Mouse (Mus musculus): Measurements from ENCODE around the gene Fam13a. TPM values are rescaled to one million over a fixed set of nuclear protein-coding genes. Genes with fewer than 3 reads are reported as not detected.

Gene Fam13a
- polyA plus RNA-seq, 1 experiment from 2014 or later = 3.9 TPM

GRCm38 (mm10) chr6:58927881-58928280 lies 96.5 kb downstream of the Fam13a start:
- 81% methylated on average over 2 of the region's 2 CpGs for WGBS

GRCm38 (mm10) chr6:58922511-58922910 lies 101.8 kb downstream of the Fam13a start:
- WGBS = 90% methylated on average over 5 of the region's 5 CpGs
- ATAC-seq (ENCODE audit: low FRiP score) = no peak
- no peak overlapping the region for H3K4me3 ChIP-seq (replicated peaks)
- no peak overlapping the region for H3K9ac ChIP-seq
- H3K36me3 ChIP-seq (replicated peaks) = no peaks in the 10 kb centered on the region
- no peaks in the 10 kb centered on the region for H3K9me3 ChIP-seq
- H3K27ac ChIP-seq = no peak overlapping the region
- H3K4me2 ChIP-seq = no peak overlapping the region
- no peaks in the 10 kb centered on the region for H3K4me1 ChIP-seq
- no peaks in the 10 kb centered on the region for H3K27me3 ChIP-seq

More at GRCm38 (mm10) chr6:58927881-58928280, 96.5 kb downstream of the Fam13a start:
- H3K4me1 ChIP-seq = peaks cover 15% of the 10 kb centered on the region
- H3K27me3 ChIP-seq = no peaks in the 10 kb centered on the region
- no peaks in the 10 kb centered on the region for H3K9me3 ChIP-seq
- H3K27ac ChIP-seq = no peak overlapping the region
- no peak overlapping the region for H3K4me2 ChIP-seq
- no peak overlapping the region for H3K4me3 ChIP-seq (replicated peaks)
- ATAC-seq (ENCODE audit: low FRiP score) = no peak
- H3K9ac ChIP-seq = no peak overlapping the region
- H3K36me3 ChIP-seq (replicated peaks) = no peaks in the 10 kb centered on the region

GRCm38 (mm10) chr6:58921623-58922022 lies 102.7 kb downstream of the Fam13a start:
- Histone ChIP-seq H3K9ac (no peak overlapping the region), H3K9me3 (no peaks in the 10 kb centered on the region), H3K27ac (no peak overlapping the region), H3K4me1 (no peaks in the 10 kb centered on the region), H3K36me3 (replicated peaks) (no peaks in the 10 kb centered on the region), H3K27me3 (no peaks in the 10 kb centered on the region), H3K4me3 (replicated peaks) (no peak overlapping the region), H3K4me2 (no peak overlapping the region)
- ATAC-seq (ENCODE audit: low FRiP score) = 0 out of 2 replicates have a peak, but pooled peaks have one; percentile 55
- 42% methylated on average over 3 of the region's 3 CpGs for WGBS

GRCm38 (mm10) chr6:58920735-58921134 lies 103.6 kb downstream of the Fam13a start:
- Histone ChIP-seq H3K27me3 (no peaks in the 10 kb centered on the region), H3K27ac (no peak overlapping the region), H3K9me3 (no peaks in the 10 kb centered on the region), H3K4me1 (no peaks in the 10 kb centered on the region), H3K4me3 (replicated peaks) (no peak overlapping the region), H3K9ac (no peak overlapping the region), H3K36me3 (replicated peaks) (no peaks in the 10 kb centered on the region), H3K4me2 (no peak overlapping the region)
- ATAC-seq (ENCODE audit: low FRiP score) = no peak
- WGBS = 78% methylated on average over 6 of the region's 6 CpGs

- H3K9me3 ChIP-seq = no peaks in the 10 kb centered on the region
- H3K9ac ChIP-seq = no peak overlapping the region
- no peak overlapping the region for H3K4me3 ChIP-seq (replicated peaks)
- 86% methylated on average over 5 of the region's 5 CpGs for WGBS
- no peak for ATAC-seq (ENCODE audit: low FRiP score)
- no peaks in the 10 kb centered on the region for H3K27me3 ChIP-seq
- no peak overlapping the region for H3K4me2 ChIP-seq
- H3K36me3 ChIP-seq (replicated peaks) = no peaks in the 10 kb centered on the region
- no peaks in the 10 kb centered on the region for H3K4me1 ChIP-seq
- no peak overlapping the region for H3K27ac ChIP-seq
Observed at GRCm38 (mm10) chr6:58916498-58916897, 107.9 kb downstream of the Fam13a start.

GRCm38 (mm10) chr6:58913971-58914370 lies 110.4 kb downstream of the Fam13a start:
- WGBS = 86% methylated on average over 5 of the region's 5 CpGs
- H3K36me3 ChIP-seq (replicated peaks) = no peaks in the 10 kb centered on the region
- no peak overlapping the region for H3K27ac ChIP-seq
- no peaks in the 10 kb centered on the region for H3K27me3 ChIP-seq
- no peaks in the 10 kb centered on the region for H3K4me1 ChIP-seq
- ATAC-seq (ENCODE audit: low FRiP score) = no peak
- H3K4me3 ChIP-seq (replicated peaks) = no peak overlapping the region
- no peak overlapping the region for H3K9ac ChIP-seq
- H3K4me2 ChIP-seq = no peak overlapping the region
- H3K9me3 ChIP-seq = no peaks in the 10 kb centered on the region

- Histone ChIP-seq H3K4me3 (replicated peaks) (no peak overlapping the region), H3K4me1 (no peaks in the 10 kb centered on the region), H3K4me2 (no peak overlapping the region), H3K36me3 (replicated peaks) (no peaks in the 10 kb centered on the region), H3K9ac (no peak overlapping the region), H3K27me3 (no peaks in the 10 kb centered on the region), H3K27ac (no peak overlapping the region), H3K9me3 (no peaks in the 10 kb centered on the region)
- 85% methylated on average over 3 of the region's 3 CpGs for WGBS
- no peak for ATAC-seq (ENCODE audit: low FRiP score)
Observed at GRCm38 (mm10) chr6:58913551-58913950, 110.8 kb downstream of the Fam13a start.

- ATAC-seq (ENCODE audit: low FRiP score) = no peak
- no peaks in the 10 kb centered on the region for H3K27me3 ChIP-seq
- 85% methylated on average over 5 of the region's 5 CpGs for WGBS
- H3K4me1 ChIP-seq = no peaks in the 10 kb centered on the region
- no peak overlapping the region for H3K9ac ChIP-seq
- no peak overlapping the region for H3K4me3 ChIP-seq (replicated peaks)
- H3K27ac ChIP-seq = no peak overlapping the region
- no peak overlapping the region for H3K4me2 ChIP-seq
- no peaks in the 10 kb centered on the region for H3K36me3 ChIP-seq (replicated peaks)
- no peaks in the 10 kb centered on the region for H3K9me3 ChIP-seq
Observed at GRCm38 (mm10) chr6:58912842-58913241, 111.5 kb downstream of the Fam13a start.

- ATAC-seq (ENCODE audit: low FRiP score) = no peak
- Histone ChIP-seq H3K9ac (no peak overlapping the region), H3K9me3 (peaks cover 16% of the 10 kb centered on the region), H3K27ac (no peak overlapping the region), H3K36me3 (replicated peaks) (no peaks in the 10 kb centered on the region), H3K4me1 (peaks cover 6% of the 10 kb centered on the region; the same call in 1 of the 2 replicates), H3K27me3 (no peaks in the 10 kb centered on the region), H3K4me2 (no peak overlapping the region), H3K4me3 (replicated peaks) (no peak overlapping the region)
- 62% methylated on average over 2 of the region's 2 CpGs for WGBS
Observed at GRCm38 (mm10) chr6:58907791-58908190, 116.6 kb downstream of the Fam13a start.

- Histone ChIP-seq H3K27me3 (no peaks in the 10 kb centered on the region), H3K9ac (peak overlapping the region; percentile 45; the same call in 1 of the 2 replicates), H3K9me3 (peaks cover 16% of the 10 kb centered on the region), H3K27ac (no peak overlapping the region), H3K4me2 (peak overlapping the region; percentile 64), H3K36me3 (replicated peaks) (no peaks in the 10 kb centered on the region), H3K4me1 (peaks cover 6% of the 10 kb centered on the region; the same call in 1 of the 2 replicates), H3K4me3 (replicated peaks) (peak overlapping the region; percentile 50)
- 75% methylated on average over 8 of the region's 8 CpGs for WGBS
- no peak; the same call in 1 of the 2 replicates for ATAC-seq (ENCODE audit: low FRiP score)
Observed at GRCm38 (mm10) chr6:58907336-58907735, 117.0 kb downstream of the Fam13a start.

- H3K4me2 ChIP-seq = peak within 1 kb of the TSS; percentile 64
- H3K27ac ChIP-seq = peak within 1 kb of the TSS; percentile 61
- peak within 1 kb of the TSS; percentile 45 for H3K9ac ChIP-seq
- peaks cover 9% of the 10 kb centered on the region; the same call in 1 of the 2 replicates for H3K4me1 ChIP-seq
- no peaks in the 10 kb centered on the region for H3K27me3 ChIP-seq
- peak within 1 kb of the TSS; percentile 50 for H3K4me3 ChIP-seq (replicated peaks)
- 47% methylated on average over 34 of the region's 34 CpGs for WGBS
- no peaks in the 10 kb centered on the region for H3K36me3 ChIP-seq (replicated peaks)
- peaks cover 16% of the 10 kb centered on the region for H3K9me3 ChIP-seq
- ATAC-seq (ENCODE audit: low FRiP score) = peak; percentile 84
Observed at GRCm38 (mm10) chr6:58906852-58907261, 117.5 kb downstream of the Fam13a start, which contains the start of gene Nap1l5. Gene Nap1l5 (minus strand): TSS chr6:58907076.

- H3K27ac ChIP-seq = no peak overlapping the region
- WGBS = 52% methylated on average over 3 of the region's 3 CpGs
- no peak overlapping the region for H3K4me3 ChIP-seq (replicated peaks)
- no peak overlapping the region for H3K4me2 ChIP-seq
- H3K4me1 ChIP-seq = peaks cover 9% of the 10 kb centered on the region; the same call in 1 of the 2 replicates
- no peak overlapping the region for H3K9ac ChIP-seq
- peaks cover 16% of the 10 kb centered on the region for H3K9me3 ChIP-seq
- H3K27me3 ChIP-seq = no peaks in the 10 kb centered on the region
- H3K36me3 ChIP-seq (replicated peaks) = no peaks in the 10 kb centered on the region
- no peak for ATAC-seq (ENCODE audit: low FRiP score)
Observed at GRCm38 (mm10) chr6:58904551-58904950, 119.8 kb downstream of the Fam13a start.

GRCm38 (mm10) chr6:58903171-58903570 lies 121.2 kb downstream of the Fam13a start:
- H3K4me2 ChIP-seq = no peak overlapping the region; the same call in 1 of the 2 replicates

More at GRCm38 (mm10) chr6:58903171-58903570, 121.2 kb downstream of the Fam13a start:
- Histone ChIP-seq H3K27ac (0 out of 2 replicates have a peak overlapping the region, but pooled peaks have one; percentile 19), H3K36me3 (replicated peaks) (no peaks in the 10 kb centered on the region), H3K4me3 (replicated peaks) (no peak overlapping the region), H3K9ac (no peak overlapping the region), H3K9me3 (peaks cover 16% of the 10 kb centered on the region), H3K4me1 (peaks cover 9% of the 10 kb centered on the region; the same call in 1 of the 2 replicates), H3K27me3 (no peaks in the 10 kb centered on the region)
- ATAC-seq (ENCODE audit: low FRiP score) = peak; percentile 87
- WGBS = 33% methylated on average over 8 of the region's 8 CpGs

Data from forebrain, embryonic 12.5 days (tissue).